Mouse (Mus musculus) embryonic facial prominence, embryonic 12.5 days (tissue): ENCODE results near the gene Aplnr. TPM values are rescaled to one million over a fixed set of nuclear protein-coding genes. Genes with fewer than 3 reads are reported as not detected.

Experiments
- polyA plus RNA-seq: library from polyadenylated mRNA; unstranded; fragments of >200 nt; fragmentation: Nextera tagmentation; extraction: Ambion mirVana; gene quantifications from 2 replicates; pipeline ENCODE4 v1.2.1, GENCODE M21; 2016

The Aplnr gene
- polyA plus RNA-seq, 1 experiment from 2014 or later = 45.3 TPM

Other genes with a start within 250 kb of the Aplnr start
- 5.2 and 5.4 TPM in 2 replicates for gene Rtn4rl2, start 249.5 kb upstream of the Aplnr start, polyA plus RNA-seq
- gene Slc43a3, start 199.6 kb upstream of the Aplnr start, polyA plus RNA-seq = 30.4 and 35.9 TPM in 2 replicates
- gene Prg2, start 155.8 kb upstream of the Aplnr start, polyA plus RNA-seq = 0.60 and 0.93 TPM in 2 replicates
- not detected in 2 replicates for gene Prg3, start 148.0 kb upstream of the Aplnr start, polyA plus RNA-seq
- 310 and 311 TPM in 2 replicates for gene Ssrp1, start 99.0 kb upstream of the Aplnr start, polyA plus RNA-seq
- 15.0 and 20.6 TPM in 2 replicates for gene P2rx3, start 98.8 kb upstream of the Aplnr start, polyA plus RNA-seq
- gene Tnks1bp1, start 88.2 kb upstream of the Aplnr start, polyA plus RNA-seq = 45.3 and 59.2 TPM in 2 replicates
- 0.92 and 1.1 TPM in 2 replicates for gene Lrrc55, start 61.0 kb downstream of the Aplnr start, polyA plus RNA-seq
- not detected in 2 replicates for gene Olfr987, start 203.1 kb downstream of the Aplnr start, polyA plus RNA-seq
- gene Olfr988, start 227.0 kb downstream of the Aplnr start, polyA plus RNA-seq = not detected in 2 replicates